Mouse (Mus musculus) lung, adult 10 weeks (tissue): ENCODE measurements around the gene Cib3. TPM values are rescaled to one million over a fixed set of nuclear protein-coding genes. Genes with fewer than 3 reads are reported as not detected.

Source experiments
- polyA plus RNA-seq: library from polyadenylated mRNA; stranded (reverse); fragments of 350-450 nt; fragmentation: Illumina TruSeq; extraction: RNeasy Lipid Tissue Mini Kit (QIAGEN cat#74804); gene quantifications from one replicate; pipeline ENCODE4 v1.2.3, GENCODE M21; 2014; ENCODE audit warnings: low read depth, low replicate concordance; ENCODE audit not compliant: insufficient read depth

Cib3 gene
- 0.62 TPM for polyA plus RNA-seq

GRCm38 (mm10) chr8:72212751-72213150, at the start of gene Cib3:
Cib3 (minus strand) TSS chr8:72212837.

GRCm38 (mm10) chr8:72239499-72240402, 27.1 kb upstream of the Cib3 start, which contains the start of gene Ap1m1:
Ap1m1 (plus strand) TSS chr8:72240018.

GRCm38 (mm10) chr8:72219541-72220363, 7.1 kb upstream of the Cib3 start, which contains the start of gene Fam32a:
Fam32a (plus strand) TSS chr8:72219730.

GRCm38 (mm10) chr8:72213536-72213935, 899 bp upstream of the Cib3 start, which contains the start of gene Gm11034:
Gm11034 (minus strand) TSS chr8:72213636.

GRCm38 (mm10) chr8:72189417-72190214, 23.0 kb downstream of the Cib3 start, which contains the start of gene Hsh2d:
Hsh2d (plus strand) TSS chr8:72189638.

GRCm38 (mm10) chr8:72160707-72161697, 51.6 kb downstream of the Cib3 start, which contains the start of gene Rab8a:
Rab8a (plus strand) TSS chr8:72161200.

Other genes with a start within 250 kb of the Cib3 start
- 12.6 TPM for gene Cyp4f18, start 203.2 kb downstream of the Cib3 start, polyA plus RNA-seq
- not detected for gene Olfr372, start 171.6 kb downstream of the Cib3 start, polyA plus RNA-seq
- not detected for gene Olfr373, start 129.7 kb downstream of the Cib3 start, polyA plus RNA-seq
- gene Olfr374, start 105.8 kb downstream of the Cib3 start, polyA plus RNA-seq, result not detected
- gene Tpm4, start 77.9 kb downstream of the Cib3 start, polyA plus RNA-seq, result 317 TPM
- gene Rab8a, start 51.6 kb downstream of the Cib3 start, polyA plus RNA-seq, result 39.2 TPM
- gene Hsh2d, start 23.2 kb downstream of the Cib3 start, polyA plus RNA-seq, result 1.3 TPM
- gene Gm11034, start 799 bp upstream of the Cib3 start, polyA plus RNA-seq, result not detected
- gene Fam32a, start 6.9 kb upstream of the Cib3 start, polyA plus RNA-seq, result 64.0 TPM
- gene Ap1m1, start 27.2 kb upstream of the Cib3 start, polyA plus RNA-seq, result 29.5 TPM
- gene Gm10282, start 92.4 kb upstream of the Cib3 start, polyA plus RNA-seq, result 2.8 TPM
- 209 TPM for gene Klf2, start 106.2 kb upstream of the Cib3 start, polyA plus RNA-seq
- gene Eps15l1, start 208.6 kb upstream of the Cib3 start, polyA plus RNA-seq, result 16.6 TPM
- gene Calr3, start 231.0 kb upstream of the Cib3 start, polyA plus RNA-seq, result 1.7 TPM
- 3.9 TPM for gene 1700030K09Rik, start 231.0 kb upstream of the Cib3 start, polyA plus RNA-seq